Mouse (Mus musculus): ENCODE measurements at regions not wholly inside any gene's neighbourhood (a gene's known extent, or its start where the extent isn't known, plus 50 kb on each side); places are given as distances from the start of the nearest gene placed in this dataset.

DNA sequence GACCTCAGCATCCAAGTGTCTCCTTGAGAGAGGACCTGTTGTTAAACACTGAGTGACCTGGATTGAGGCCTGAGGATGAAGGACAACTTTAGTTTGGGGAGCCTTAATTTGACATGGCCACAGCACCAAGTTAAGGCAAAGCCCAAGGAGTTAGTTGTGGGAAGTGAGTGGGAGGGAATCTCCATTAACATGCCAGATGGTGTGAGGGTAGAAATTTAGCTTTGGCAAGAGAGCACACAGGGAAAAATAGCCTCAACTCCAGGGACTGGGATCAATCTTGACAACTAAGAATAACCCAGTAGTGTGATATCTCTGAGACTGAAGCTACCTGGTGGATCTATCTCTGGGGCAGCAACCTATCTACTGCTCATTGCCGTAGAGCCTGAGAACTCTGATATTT lies 105.4 kb downstream of the Ahr start:
- peak; percentile 61 for DNase-seq (ENCODE audit: low read depth, low spot score)

DNA sequence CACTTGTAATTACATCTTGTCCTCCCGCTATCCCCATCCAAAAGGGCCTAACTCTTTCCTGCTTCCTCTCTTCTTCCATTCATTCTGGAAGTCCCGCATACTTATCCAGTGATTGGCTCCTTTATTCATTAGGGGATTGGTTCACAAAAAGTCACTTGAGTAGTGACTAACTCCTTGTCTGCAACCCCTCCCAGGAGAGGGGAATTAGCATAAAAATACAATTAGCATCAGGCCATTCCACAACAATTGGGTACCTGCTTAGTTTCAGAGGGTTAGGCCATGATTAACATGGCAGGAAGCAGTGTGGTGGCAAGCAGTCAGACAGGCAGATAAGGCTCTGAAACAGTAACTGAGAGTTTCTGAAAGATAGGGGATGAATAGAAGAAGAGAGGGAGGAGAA lies 115.6 kb downstream of the Ahr start:
- DNase-seq (ENCODE audit: low read depth, low spot score), result no peak

DNA sequence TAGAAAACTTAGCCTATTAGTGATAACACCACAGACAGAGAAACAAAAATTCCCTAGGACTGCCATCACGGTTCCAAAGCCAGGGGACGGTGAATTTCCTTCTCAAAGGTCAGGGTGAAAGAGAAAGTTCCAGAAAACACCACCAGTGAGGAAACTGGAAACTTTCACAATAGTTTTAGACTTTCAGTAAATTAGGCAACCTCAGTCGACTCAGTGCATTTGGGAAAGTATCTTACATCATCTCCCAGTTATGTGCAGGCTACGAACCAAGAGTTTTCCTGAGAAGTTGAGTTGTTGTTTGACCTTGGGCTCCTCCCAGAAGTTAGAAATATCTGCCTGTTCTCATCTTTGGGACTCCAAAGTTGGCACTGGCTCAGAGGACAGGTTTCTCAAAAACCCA lies 116.9 kb downstream of the Ahr start:
- DNase-seq (ENCODE audit: low read depth, low spot score), result no peak

DNA sequence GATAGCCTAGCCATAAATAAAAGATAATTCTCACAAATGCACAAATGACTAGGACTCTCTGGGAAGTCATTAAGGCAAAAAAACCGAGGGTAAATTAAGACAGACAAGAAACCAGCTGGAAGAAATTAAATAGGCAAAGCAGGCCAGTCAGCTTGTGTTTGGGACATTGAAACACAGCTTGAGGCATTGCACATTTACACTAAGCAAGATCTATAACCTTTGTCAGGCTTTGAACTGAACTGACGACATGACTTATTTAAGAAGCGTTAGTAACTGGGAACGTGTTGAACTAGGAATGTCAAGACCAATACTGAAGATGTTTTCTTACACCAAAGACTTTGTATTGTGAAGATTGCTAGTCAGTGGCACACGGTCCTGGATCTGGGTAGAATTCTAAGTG lies 118.3 kb downstream of the Ahr start:
- DNase-seq (ENCODE audit: low read depth, low spot score), result no peak

DNA sequence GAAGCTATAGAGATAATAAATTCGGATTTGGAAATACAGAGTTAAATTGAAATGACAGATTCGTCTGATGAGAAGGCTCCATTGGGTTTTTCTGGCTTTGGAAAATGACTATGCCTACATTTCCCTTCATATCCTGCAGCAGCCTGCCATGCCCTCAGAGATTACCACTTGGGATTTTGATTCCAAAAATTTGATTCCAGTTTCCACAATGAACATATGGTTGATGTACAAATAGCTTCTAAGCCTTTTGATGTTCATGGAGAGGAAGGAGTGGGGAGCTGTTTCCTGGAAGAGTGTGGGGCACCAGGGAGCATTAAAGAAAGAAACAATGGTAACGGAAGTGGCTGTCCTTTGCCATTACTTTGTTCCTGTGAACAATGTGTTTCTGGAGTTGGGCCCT lies 122.1 kb downstream of the Ahr start:
- no peak for DNase-seq (ENCODE audit: low read depth, low spot score)

DNA sequence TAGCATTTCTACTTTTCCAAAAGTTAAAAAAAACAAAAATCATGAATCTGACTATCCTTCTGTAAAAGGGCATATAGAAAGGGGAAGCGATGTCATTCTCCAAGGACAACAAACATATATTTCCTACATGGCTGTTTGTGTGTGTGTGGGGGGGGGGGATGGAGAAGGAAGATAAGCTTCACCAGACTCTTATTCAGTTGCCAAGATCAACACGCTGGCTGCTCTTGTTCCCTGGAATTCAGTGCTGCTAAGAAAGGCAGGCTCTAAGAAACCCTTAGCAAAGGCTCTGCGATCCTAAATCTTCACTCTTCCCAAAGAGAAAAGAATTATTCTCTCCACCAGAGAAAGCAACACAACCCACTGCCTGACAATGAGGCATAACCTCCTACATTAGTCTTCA lies 126.4 kb downstream of the Ahr start:
- no peak for DNase-seq (ENCODE audit: low read depth, low spot score)

DNA sequence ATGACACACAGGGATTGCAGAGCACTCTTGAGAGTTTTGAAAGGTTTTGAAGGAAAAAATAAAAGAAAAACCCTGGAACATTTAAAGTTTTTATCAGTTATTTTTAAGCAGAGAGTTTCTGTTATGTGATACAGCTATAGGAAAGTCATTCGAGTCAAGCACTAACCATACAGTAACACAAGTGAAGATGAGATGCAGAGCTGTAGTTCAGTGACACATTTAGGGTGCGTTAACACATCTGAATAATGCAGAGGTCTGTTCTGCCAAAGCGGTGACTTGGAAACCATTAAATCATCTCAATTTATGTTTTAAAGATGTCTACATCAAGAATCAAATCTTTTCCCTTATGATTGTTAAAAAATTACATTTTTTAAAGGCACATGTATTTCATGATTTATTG lies 126.8 kb downstream of the Ahr start:
- DNase-seq (ENCODE audit: low read depth, low spot score), result no peak

DNA sequence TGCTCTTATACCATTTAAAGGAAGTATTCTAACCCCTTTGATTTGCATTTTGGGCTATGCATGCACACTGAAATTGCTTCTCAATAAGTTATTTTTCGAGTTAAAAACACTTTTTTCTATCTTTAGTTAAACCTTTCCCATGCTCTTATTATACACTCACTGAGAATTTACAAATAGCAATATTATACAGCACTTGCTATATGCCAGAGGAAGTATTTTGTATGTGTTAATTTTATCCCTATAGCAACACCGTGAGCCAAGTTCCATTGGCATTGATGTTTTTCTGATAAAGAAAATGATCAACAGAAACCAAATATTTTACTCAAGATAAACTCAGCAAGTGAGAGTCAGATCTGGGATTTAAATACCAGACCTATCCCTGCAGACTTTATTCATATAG lies 133.0 kb downstream of the Ahr start:
- DNase-seq (ENCODE audit: low read depth, low spot score), result no peak

DNA sequence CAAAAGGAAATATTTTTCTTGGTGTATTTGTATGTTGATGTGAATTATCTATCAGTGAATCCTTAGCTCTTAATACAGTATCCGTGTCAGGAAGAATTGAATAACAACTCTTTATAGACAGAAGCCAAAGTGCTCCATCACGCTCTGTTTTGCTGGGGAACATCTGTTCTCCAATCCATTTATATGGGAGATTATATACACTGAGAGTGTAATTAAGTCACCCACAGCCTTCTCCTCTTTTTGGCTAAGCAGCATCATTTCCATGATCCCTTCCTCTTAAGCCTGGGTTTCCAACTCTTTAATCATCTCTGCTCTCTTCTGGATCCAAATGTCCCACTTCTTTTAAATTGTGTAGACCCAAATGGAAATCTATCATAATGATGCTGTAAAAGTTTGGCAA lies 133.6 kb downstream of the Ahr start:
- DNase-seq (ENCODE audit: low read depth, low spot score), result peak; percentile 50

DNA sequence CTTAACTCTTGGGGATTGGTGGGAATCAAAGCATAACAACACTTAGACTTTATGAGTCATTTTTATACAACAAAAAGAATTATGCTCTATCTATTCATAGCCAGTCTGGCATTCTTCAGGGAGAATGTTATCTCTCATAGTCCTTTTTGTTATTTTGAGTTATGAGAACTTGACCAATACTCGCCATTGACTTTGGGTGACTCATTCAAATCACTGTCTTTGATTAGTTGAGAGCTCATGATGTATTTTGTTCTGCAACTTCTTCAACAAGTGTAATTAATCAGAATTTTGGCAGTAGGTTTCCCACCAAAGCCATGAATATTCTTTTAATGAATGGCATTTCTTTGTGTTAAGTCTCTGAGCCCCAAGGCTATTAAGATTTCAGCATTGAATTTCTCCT lies 139.6 kb downstream of the Ahr start:
- no peak for DNase-seq (ENCODE audit: low read depth, low spot score)

DNA sequence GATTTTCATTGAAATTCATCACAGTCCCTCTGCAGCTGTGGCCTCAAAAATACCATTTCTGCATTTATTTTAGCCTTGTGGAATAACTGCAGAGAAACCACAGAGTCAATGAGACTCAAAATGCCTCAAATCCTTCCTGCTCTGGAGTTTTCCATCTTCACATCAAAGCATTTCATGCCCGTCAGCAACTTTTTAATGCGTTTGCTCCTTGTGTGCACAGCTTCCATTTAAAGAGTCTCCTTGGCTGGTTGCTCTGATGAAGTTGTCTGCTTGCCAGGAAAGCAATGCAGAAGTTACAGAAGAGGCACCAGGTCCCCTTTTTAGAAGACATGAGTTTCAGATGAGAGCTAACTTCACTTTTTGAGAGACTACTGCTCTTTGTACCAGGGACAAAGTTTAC lies 142.7 kb downstream of the Ahr start:
- DNase-seq (ENCODE audit: low read depth, low spot score), result peak; percentile 66

DNA sequence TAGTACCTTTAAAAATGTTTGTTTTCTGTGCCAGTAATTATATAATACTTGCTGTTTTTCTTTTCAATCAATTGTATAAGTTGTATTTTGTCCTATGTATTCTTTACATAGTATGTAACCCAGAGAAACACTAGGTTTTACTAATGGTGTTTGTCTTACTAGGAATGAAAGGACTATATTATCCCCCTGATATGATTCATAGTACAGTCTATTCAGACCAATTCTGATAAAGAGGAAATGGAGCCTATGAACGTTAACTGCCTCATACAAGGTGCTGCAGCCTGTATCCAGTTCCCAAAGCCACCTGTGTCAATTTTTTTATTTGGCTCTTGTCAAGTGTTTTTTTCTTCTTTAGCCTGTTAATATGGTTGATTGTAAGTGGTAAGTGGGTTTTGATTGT lies 144.6 kb downstream of the Ahr start:
- DNase-seq (ENCODE audit: low read depth, low spot score), result no peak

DNA sequence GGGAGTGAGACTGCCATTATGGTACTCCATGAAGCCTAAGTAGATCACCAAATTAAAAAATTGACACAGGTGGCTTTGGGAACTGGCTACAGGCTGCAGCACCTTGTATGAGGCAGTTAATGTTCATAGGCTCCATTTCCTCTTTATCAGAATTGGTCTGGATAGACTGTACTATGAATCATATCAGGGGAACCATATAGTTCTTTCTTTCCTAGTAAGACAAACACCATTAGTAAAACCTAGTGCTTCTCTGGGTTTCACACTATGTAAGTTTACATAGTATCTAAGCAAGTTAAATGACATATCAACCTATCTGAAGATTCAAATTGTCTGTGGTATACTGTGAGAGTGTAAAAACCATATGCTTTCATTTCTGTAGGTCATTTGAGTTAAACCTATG lies 145.0 kb downstream of the Ahr start:
- no peak for DNase-seq (ENCODE audit: low read depth, low spot score)

DNA sequence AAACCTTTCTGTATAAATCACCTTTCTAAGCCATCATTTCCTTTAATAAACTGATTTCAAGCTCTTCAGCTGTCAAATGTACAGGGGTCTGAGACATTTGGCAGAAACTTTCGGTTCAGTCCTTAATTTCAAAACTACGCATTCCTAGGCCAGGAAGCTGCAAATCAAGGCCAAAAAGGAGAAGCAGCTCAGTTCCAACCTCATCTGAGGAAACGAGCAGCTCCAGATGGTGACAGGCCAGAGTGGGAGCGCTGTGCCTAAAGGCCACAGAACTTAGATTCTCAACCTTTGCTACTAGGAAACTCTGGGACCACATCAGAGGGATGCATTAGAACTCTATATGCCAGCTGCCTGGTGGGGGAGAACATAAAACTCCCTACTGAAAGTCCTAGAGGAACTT lies 150.6 kb downstream of the Ahr start:
- no peak for DNase-seq (ENCODE audit: low read depth, low spot score)

DNA sequence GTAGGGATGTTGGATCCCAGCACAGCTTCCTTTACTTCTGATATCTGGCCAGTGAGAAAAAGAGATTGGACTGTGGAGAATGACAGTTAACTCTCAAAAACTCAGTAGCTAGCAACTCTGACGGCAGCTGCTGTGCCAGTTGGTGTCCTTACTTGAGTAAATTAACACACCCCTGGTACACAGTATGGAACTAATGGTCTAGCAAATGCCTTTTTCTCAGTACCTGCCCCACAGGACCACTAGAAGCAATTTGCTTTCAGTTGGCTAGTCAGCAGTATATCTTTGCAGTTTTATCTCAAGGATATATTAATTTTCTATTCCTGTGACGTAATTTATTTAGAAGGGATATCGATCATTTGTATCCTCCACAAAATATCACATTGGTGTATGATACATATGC lies 157.6 kb downstream of the Ahr start:
- DNase-seq (ENCODE audit: low read depth, low spot score), result no peak

DNA sequence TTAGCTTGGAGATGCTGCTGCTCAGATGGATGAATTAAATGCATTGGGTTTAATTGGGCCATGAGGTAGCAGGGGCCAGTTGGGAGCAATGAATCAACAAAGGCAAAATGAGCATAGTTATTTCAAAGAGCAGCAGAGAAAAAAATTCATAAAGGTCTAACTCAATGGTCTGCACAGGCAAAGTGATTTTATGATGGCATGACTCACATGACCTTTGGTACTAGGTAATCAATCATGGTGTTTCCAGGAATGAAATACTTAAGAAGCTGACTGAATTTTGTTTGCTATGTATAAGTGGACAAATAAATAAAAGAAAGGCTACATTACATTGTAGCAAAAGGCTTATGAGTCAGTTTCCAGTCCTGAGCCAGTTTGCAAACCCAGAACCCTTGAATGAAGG lies 158.5 kb downstream of the Ahr start:
- DNase-seq (ENCODE audit: low read depth, low spot score), result no peak

DNA sequence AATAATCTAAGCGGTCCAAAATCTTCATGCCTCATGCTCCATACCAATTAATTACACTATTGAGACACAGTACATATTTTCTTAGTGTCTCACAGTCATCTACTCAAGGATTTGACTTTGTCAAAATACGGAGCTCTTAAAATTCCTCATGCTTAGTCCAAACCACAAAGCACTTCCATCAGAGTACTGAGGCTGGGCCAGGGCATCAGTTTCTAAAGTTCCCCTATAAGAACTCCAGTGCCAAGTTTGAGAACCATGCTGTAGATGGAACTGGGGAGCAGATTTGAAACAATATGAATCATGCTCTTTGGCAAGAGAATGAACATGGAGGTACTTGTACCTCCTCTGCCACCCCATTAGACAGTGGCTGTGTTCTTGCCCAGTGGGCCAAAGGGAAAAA lies 176.9 kb downstream of the Ahr start:
- no peak for DNase-seq (ENCODE audit: low read depth, low spot score)

DNA sequence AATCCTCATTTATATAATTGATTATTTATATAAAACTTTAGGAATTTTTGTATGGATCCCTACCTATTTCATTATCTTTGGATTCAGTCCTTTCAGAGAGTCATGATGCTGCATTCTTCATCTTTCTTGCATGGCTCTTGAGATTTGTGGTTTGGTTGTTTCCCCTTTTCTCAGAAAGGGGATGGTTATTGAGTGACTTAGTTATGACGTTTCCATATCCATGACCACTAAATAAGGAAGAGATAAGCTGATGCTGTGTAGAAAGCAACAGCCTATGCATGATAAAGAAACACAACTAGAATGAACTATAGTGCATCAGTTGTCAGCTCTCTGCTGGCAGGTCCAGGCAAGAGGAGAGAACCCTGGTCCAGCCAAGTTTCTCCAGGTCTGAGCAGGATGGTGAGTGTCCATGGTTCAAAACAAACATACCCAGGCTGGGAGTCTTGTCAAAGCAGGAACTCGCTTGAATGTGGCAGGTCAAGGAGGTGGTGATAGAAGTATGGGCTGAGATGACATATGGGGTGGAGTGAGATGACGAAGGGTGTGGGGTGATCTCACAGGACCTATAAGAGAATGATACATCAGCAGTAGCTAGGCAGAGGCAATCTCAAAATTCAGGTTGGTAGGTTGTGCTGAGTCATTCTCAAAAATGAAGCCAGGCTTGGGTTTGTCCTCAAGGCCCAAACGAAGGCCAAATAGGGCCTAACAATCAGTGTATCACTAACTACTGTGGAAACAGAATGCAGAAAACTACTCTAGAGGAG lies 196.5 kb downstream of the Ahr start:
- DNase-seq (ENCODE audit: low read depth, low spot score), result no peak

DNA sequence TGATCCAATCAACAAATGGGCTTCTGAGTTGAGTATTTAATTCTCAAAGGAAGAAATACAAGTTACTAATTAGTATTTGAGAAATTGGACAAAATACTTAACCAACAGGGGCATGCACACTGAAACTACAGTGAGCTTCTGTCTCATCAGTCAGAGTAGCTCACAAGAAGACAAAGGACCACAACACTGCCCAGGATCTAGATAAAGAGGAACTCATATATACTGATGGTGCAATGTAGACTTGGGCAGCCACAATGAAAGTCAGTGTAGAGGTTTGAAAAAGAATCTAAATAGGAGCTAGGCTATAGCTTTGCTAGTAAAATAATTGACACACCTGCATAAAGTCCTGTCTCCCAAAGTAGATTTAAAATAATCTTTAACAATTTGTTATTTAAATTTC lies 198.5 kb downstream of the Ahr start:
- DNase-seq (ENCODE audit: low read depth, low spot score), result no peak

DNA sequence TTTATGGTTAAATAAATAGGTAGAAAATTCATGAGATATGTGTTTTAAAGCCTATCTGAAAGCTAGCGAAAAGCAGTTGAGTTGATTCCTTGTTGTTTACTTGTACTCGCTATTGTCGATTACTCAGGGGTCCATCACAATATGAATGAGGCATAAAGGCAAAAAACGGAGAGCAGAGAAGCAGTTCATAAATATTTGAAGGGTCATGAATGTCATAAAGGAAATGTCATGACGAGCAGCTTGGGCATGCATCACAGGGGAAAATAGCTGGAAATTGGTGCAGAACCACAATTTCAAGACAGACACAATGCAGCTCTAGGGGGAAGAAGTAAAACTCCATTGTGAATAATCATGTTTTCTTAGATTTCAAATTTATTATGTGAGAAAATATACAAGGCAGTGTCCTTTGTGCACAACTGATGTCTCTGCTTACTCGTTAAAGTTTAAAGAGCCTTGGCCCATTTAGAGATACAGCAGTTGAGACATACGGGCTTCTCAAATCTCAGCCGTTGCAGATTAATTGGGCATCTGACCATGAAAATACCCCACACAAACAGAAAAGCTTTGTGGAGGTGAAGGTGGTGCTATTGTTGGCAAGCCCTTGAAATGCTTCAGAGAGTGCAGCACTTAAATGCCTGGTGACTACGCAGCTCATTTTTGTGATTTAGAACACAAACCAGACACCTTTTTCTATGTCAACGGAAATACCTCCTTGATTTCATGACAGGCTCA lies 200.3 kb downstream of the Ahr start:
- DNase-seq (ENCODE audit: low read depth, low spot score), result no peak

DNA sequence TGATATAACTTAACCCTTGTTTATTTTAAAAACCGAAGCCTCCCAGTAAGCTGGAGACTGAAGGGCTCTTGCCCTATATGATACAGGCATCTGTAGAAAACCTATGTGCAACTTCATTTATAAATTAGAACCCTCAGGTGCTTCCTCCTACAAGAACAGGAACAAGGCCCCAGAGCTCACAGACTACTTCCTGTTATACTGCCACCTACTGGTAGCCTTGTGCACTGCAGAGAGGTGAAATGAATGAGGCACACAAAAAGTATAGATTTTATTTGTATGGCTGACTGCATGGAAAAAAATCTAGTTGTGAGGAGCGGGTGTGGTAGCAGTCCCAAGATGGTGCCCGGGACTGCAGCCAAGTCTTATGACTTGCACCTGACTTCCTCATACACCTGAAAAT lies 203.5 kb downstream of the Ahr start:
- DNase-seq (ENCODE audit: low read depth, low spot score), result no peak

DNA sequence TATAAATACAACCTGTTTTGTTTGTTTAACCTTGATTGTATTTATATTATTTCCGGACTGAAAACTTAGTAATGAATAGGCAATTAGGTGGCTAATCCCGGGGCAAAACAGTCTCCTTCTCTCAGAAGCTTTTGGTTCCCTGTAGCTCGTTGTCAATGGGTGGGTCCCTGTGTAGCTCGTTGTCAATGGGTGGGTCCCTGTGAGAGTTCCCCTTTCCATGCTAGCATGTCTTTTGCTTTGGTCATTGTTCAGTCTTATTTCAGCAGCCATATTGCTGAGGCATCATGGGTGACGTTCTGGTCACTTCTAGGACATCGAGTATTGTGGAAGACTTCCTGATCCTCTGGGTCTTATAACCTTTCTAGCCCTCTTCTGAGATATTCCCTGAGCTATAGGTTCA lies 205.1 kb downstream of the Ahr start:
- DNase-seq (ENCODE audit: low read depth, low spot score), result no peak

DNA sequence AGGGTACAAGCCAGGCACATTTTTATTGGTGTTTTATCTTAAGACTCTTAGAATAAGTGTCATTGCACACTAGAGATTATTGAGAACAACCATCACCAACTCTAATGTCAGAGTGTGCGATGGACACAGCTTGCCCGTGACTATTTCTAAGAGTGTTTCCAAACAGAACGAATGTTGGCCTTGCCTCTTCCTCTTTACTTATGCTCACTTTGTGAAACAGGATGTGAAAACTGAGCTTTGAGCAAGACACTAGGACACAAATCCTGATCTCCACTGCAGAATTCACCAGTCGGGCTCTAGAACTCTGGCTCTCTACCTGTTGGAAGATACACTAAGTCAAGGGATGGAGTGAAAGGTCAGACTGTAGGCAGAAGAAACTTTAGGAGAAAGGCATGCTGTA lies 215.3 kb downstream of the Ahr start:
- no peak for DNase-seq (ENCODE audit: low read depth, low spot score)

DNA sequence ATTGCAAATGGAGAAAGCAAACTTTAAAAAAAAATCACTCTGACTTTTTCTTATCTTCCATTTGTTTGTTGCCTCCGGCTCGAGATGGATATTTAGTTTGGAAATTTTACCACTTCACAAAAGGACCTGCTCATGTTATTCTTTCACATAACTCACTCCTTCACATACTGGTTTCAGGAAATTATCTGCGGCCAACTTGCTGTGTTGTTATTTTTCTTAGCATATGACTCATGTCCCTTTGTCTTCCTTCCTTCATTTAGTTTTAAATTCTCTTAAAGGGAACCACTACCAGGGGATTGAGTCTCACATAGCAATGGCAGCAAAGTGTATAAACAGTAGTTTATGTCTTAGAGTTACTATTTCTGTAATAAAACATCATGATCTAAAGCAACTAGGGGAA lies 217.8 kb downstream of the Ahr start:
- DNase-seq (ENCODE audit: low read depth, low spot score), result no peak

Data from brain, adult 2 months (tissue).